Mouse (Mus musculus) neural tube, embryonic 14.5 days (tissue): Measurements from ENCODE around the gene Cx3cl1. TPM values are rescaled to one million over a fixed set of nuclear protein-coding genes. Genes with fewer than 3 reads are reported as not detected.

Source experiments
- ATAC-seq: fragments of 200-750 bp; cut with Nextera tagmentation; 2 replicates; pipeline ENCODE4 v1.8.0; 2017; ENCODE audit warnings: low read depth, mild to moderate bottlenecking, moderate TSS enrichment, moderate library complexity
- H3K27ac ChIP-seq: fragments of 300-500 bp; sonication (generic); 2 replicates; pipeline ENCODE4 v1.5.1; 2014; ENCODE audit warnings: low read depth, mild to moderate bottlenecking, control low read depth, low read length, moderate library complexity, mixed read lengths
- H3K27me3 ChIP-seq: fragments of 300-500 bp; sonication (generic); 2 replicates; pipeline ENCODE4 v1.6.1; 2014; ENCODE audit warnings: low read length; ENCODE audit not compliant: control insufficient read depth, insufficient read depth
- H3K36me3 ChIP-seq: fragments of 300-500 bp; sonication (generic); 2 replicates; pipeline ENCODE4 v1.6.1; 2014; ENCODE audit warnings: low read length, mixed read lengths; ENCODE audit not compliant: control insufficient read depth, insufficient read depth
- H3K4me1 ChIP-seq: fragments of 300-500 bp; sonication (generic); 2 replicates; pipeline ENCODE4 v1.6.1; 2014; ENCODE audit warnings: low read length; ENCODE audit not compliant: control insufficient read depth, insufficient read depth
- H3K4me2 ChIP-seq: fragments of 300-500 bp; sonication (generic); 2 replicates; pipeline ENCODE4 v1.6.1; 2014; ENCODE audit warnings: mild to moderate bottlenecking, low read depth, low read length, control low read depth
- H3K4me3 ChIP-seq: fragments of 300-500 bp; sonication (generic); 2 replicates; pipeline ENCODE4 v1.5.1; 2014; ENCODE audit warnings: low read depth, low read length, control low read depth, mixed read lengths
- H3K9ac ChIP-seq: fragments of 300-500 bp; sonication (generic); replicated peaks from 2 replicates; pipeline ENCODE4 v1.6.1; 2014; ENCODE audit warnings: low read depth, mild to moderate bottlenecking, control low read depth, low read length, mixed read lengths
- H3K9me3 ChIP-seq: fragments of 300-500 bp; sonication (generic); 2 replicates; pipeline ENCODE4 v1.6.1; 2016; ENCODE audit warnings: low read length; ENCODE audit not compliant: control insufficient read depth
- WGBS: fragments of 180-500 bp; shearing (Covaris S2); extraction: QIAGEN DNeasy Blood & Tissue Kit; methylation state at CpG from one replicate; pipeline ENCODE4 v1.1.7; 2014; 5-methylcytosine and 5-hydroxymethylcytosine counted together
- polyA plus RNA-seq: library from polyadenylated mRNA; unstranded; fragments of >200 nt; fragmentation: Nextera tagmentation; extraction: Ambion mirVana; gene quantifications from 2 replicates; pipeline ENCODE4 v1.2.1, GENCODE M21; 2014

Cx3cl1 gene
- polyA plus RNA-seq, 1 experiment from 2014 or later = 41.6 TPM

DNA sequence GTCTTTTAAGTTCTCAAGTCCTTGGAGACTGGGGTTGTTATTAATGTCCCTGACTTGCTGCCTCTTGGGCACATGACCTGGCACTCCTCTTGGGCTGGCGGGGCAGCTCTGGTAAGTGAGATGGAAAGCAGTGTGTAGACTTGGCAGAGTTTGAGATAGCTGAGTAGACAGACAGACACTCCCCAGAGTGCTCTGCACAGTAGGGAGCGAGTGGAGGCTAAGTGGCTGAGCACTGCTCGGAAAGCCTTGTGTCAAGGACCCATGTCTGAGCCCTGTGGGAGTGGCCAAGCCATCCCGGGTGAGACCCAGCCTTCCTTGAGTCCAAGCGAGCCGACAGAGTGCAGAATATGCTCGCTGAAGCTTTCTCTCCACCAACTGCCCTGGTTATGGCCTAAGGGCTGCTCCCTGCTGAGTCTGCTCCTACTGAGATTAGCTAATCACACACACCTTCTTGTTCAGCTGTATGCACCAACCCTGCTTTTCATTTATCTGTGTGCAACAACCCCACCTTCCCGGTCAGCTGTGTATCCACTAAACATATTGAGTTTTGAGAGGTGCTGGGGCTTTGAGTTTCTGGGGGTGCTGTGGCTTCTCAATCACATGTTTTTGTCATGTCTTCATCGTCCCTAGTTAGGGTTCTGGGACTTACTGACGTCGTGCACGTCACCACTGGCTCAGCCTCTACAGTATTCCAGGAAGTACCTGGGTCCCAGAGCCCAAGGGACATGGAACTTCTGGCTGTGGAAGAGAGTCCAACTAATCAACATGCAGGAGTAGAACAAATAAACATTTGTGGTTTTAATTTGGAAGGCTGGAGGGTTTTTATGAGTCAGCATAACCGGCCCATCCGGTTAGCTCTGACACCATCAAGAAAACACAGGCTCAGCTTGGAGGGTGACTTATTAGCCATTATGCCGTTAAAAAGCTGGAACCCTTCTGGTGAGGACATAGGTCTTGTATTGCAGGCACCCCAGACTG is 16.0 kb downstream of the Cx3cl1 start:
- no peak overlapping the region for H3K4me3 ChIP-seq
- no peaks in the 10 kb centered on the region for H3K4me1 ChIP-seq
- no peak overlapping the region for H3K4me2 ChIP-seq
- no peak for ATAC-seq
- no peaks in the 10 kb centered on the region for H3K27me3 ChIP-seq
- WGBS = 70% methylated on average over 15 of the region's 15 CpGs
- H3K36me3 ChIP-seq = no peaks in the 10 kb centered on the region
- H3K9me3 ChIP-seq = no peaks in the 10 kb centered on the region
- H3K9ac ChIP-seq = no peak overlapping the region
- no peak overlapping the region for H3K27ac ChIP-seq

DNA sequence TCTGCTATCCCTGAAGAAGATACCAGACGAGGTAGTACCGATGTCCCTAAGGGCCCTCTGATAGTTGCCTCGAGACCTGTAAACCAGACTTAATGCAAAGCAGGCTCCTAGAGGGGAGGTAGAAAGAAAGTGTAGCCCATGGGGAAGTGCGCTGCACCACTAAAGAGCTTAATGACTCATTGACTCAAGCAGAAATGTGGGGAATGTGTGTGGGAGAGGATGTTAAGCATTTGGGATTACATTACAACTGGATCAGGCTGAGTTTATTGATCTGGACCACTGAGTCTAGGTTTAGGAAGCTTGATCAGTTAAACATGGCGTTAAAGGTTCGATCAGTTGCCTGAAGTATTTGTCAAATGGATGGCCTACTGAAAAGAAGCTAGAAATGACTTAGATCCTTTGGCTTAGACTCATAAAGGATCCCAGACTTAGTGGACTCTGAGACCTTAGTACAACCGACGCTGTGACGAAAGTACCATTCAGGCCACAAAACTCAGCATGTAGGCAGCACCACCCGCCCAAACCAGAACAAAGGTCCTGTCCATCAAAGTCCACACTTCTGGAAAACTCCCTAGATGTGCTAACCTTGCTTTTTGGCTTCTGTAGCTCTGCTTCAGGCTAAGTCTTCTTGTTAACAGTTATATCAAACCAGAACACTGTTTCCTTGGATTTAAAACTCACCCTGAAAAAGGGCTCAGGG is 17.6 kb downstream of the Cx3cl1 start:
- Histone ChIP-seq H3K27ac (no peak overlapping the region), H3K36me3 (no peaks in the 10 kb centered on the region), H3K27me3 (no peaks in the 10 kb centered on the region), H3K4me3 (no peak overlapping the region), H3K9ac (no peak overlapping the region), H3K4me2 (no peak overlapping the region), H3K9me3 (no peaks in the 10 kb centered on the region), H3K4me1 (no peaks in the 10 kb centered on the region)
- ATAC-seq = no peak
- 65% methylated on average over 10 of the region's 10 CpGs for WGBS

GRCm38 (mm10) chr8:94794368-94794767 is 22.6 kb downstream of the Cx3cl1 start:
- Histone ChIP-seq H3K4me3 (no peak overlapping the region), H3K4me1 (no peaks in the 10 kb centered on the region), H3K9me3 (no peaks in the 10 kb centered on the region), H3K9ac (no peak overlapping the region), H3K36me3 (no peaks in the 10 kb centered on the region), H3K27me3 (no peaks in the 10 kb centered on the region), H3K4me2 (no peak overlapping the region), H3K27ac (no peak overlapping the region)
- 91% methylated on average over 4 of the region's 4 CpGs for WGBS
- ATAC-seq = no peak

DNA sequence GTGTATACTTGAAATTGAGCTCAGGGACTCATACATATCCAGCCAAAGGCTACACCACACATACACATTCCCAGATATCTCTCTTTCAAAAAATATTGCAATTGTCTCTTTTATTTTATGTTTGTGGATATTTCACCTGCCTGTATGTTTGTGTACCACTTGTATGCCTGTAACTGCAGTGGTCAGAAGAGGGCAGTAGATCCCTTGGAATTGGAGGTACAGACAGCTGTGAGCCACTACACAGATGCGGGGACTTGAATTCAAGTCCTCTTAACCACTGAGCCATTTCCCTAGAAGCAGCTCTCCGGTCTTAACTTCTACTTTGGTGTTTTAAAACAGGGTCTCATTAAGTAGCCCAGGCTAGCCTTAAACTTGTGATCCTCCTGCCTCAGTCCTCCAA is 23.0 kb downstream of the Cx3cl1 start:
- Histone ChIP-seq H3K36me3 (no peaks in the 10 kb centered on the region), H3K4me3 (no peak overlapping the region), H3K27me3 (no peaks in the 10 kb centered on the region), H3K4me2 (no peak overlapping the region), H3K9ac (no peak overlapping the region), H3K9me3 (no peaks in the 10 kb centered on the region), H3K27ac (no peak overlapping the region), H3K4me1 (no peaks in the 10 kb centered on the region)
- no peak for ATAC-seq
- WGBS = 97% methylated on average over 2 of the region's 2 CpGs

- ATAC-seq = no peak
These were observed 28.6 kb downstream of the Cx3cl1 start for GRCm38 (mm10) chr8:94800278-94800968.

DNA sequence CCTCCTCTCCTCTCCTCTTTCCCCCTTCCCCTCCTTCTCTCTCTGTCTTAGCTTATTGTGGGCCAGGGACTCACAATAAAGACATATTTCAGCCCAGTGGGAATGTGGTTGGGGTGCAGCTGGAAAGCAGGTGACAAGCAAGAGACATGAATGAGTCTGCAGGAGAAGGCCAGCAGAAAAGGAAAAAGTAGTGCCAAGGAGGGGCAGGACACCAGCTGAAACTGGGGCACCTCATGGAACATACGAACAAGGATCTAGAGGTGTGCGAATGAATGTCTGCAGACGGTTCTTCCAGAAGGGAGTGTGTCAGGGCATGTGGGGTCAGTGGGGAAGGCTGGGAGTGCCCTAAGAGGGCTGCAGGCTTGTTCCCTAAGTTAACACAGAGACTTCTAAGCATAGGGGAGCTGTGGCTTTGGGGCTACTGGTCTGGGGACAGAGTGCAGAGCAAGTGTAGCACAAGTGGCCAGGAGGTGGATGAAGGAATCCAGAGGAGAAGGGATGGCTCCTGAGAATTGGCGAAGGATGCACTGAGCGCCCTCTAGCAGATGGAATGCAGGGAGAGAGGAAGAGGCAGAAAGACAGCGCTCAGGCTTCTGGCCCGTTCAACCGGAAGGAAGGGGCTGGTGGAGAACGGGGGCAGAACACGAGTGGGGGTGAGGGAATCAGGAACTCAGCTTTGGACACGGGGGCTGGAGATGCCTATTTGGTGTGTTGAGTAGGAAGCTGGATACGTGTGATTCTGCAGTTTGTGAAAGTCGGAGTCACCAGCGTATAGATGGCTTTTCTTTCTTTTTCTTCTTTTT is 29.7 kb downstream of the Cx3cl1 start:
- Histone ChIP-seq H3K4me2 (no peak overlapping the region), H3K9me3 (no peaks in the 10 kb centered on the region), H3K4me1 (no peaks in the 10 kb centered on the region), H3K36me3 (no peaks in the 10 kb centered on the region), H3K27ac (no peak overlapping the region), H3K9ac (no peak overlapping the region), H3K27me3 (no peaks in the 10 kb centered on the region), H3K4me3 (no peak overlapping the region)
- no peak for ATAC-seq
- 45% methylated on average over 14 of the region's 14 CpGs for WGBS

More at GRCm38 (mm10) chr8:94800278-94800968, 28.6 kb downstream of the Cx3cl1 start:
- Histone ChIP-seq H3K9me3 (no peaks in the 10 kb centered on the region), H3K27me3 (no peaks in the 10 kb centered on the region), H3K27ac (no peak overlapping the region), H3K36me3 (no peaks in the 10 kb centered on the region), H3K4me1 (no peaks in the 10 kb centered on the region), H3K9ac (no peak overlapping the region), H3K4me3 (no peak overlapping the region), H3K4me2 (no peak overlapping the region)
- 71% methylated on average over 7 of the region's 7 CpGs for WGBS

- Histone ChIP-seq H3K36me3 (no peaks in the 10 kb centered on the region), H3K9me3 (no peaks in the 10 kb centered on the region), H3K4me3 (no peak overlapping the region), H3K27ac (no peak overlapping the region), H3K4me2 (no peak overlapping the region), H3K27me3 (no peaks in the 10 kb centered on the region), H3K4me1 (no peaks in the 10 kb centered on the region), H3K9ac (no peak overlapping the region)
- ATAC-seq = no peak
- WGBS = 90% methylated on average over 4 of the region's 4 CpGs
These were observed 30.6 kb downstream of the Cx3cl1 start for GRCm38 (mm10) chr8:94802375-94802774.

GRCm38 (mm10) chr8:94803551-94803950 is 31.7 kb downstream of the Cx3cl1 start:
- Histone ChIP-seq H3K4me2 (no peak overlapping the region), H3K27ac (no peak overlapping the region), H3K36me3 (no peaks in the 10 kb centered on the region), H3K4me1 (no peaks in the 10 kb centered on the region), H3K9me3 (no peaks in the 10 kb centered on the region), H3K27me3 (no peaks in the 10 kb centered on the region), H3K9ac (no peak overlapping the region), H3K4me3 (no peak overlapping the region)
- WGBS = 80% methylated on average over 6 of the region's 6 CpGs
- ATAC-seq = no peak
